Mouse (Mus musculus): ENCODE results near the gene Dlat. TPM values are rescaled to one million over a fixed set of nuclear protein-coding genes. Genes with fewer than 3 reads are reported as not detected.

The Dlat gene
- polyA plus RNA-seq, 2 experiments = 30.4 to 57.3 TPM

- H3K36me3 ChIP-seq (ENCODE audit: control insufficient read depth, insufficient read depth, low read length) = peaks cover 36% of the 10 kb centered on the region
- H3K9me3 ChIP-seq (ENCODE audit: control insufficient read depth, low read length) = no peaks in the 10 kb centered on the region
- peak overlapping the region; percentile 74 for H3K4me2 ChIP-seq (replicated peaks; ENCODE audit: low read depth, low read length, severe bottlenecking)
- H3K9ac ChIP-seq (ENCODE audit: low read depth, low read length, severe bottlenecking) = peak overlapping the region; percentile 87
- no peak for DNase-seq (ENCODE audit: low spot score)
- ATAC-seq (ENCODE audit: low FRiP score, low read depth) = no peak
- 38% methylated on average over 11 of the region's 11 CpGs for WGBS
- H3K27me3 ChIP-seq (ENCODE audit: control insufficient read depth, insufficient read depth, low read length) = no peaks in the 10 kb centered on the region
- TF ChIP-seq POLR2A (IDR thresholded peaks at IDR 0.05; ENCODE audit: borderline replicate concordance, extremely low read depth, insufficient read depth, insufficient read length) = no peak
- peak overlapping the region; percentile 67 for H3K4me3 ChIP-seq (replicated peaks; ENCODE audit: low read length)
- peaks cover 8% of the 10 kb centered on the region for H3K4me1 ChIP-seq (ENCODE audit: control insufficient read depth, insufficient read depth, low read length)
- H3K27ac ChIP-seq (replicated peaks; ENCODE audit: low read depth, low read length) = no peak overlapping the region
These were observed 43.4 kb downstream of the Dlat start for GRCm38 (mm10) chr9:50616161-50616560.

- H3K4me1 ChIP-seq (ENCODE audit: control insufficient read depth, insufficient read depth, low read length) = peaks cover 8% of the 10 kb centered on the region
- whole genome bisulfite sequencing = 81% methylated on average over 4 of the region's 4 CpGs
- H3K36me3 ChIP-seq (ENCODE audit: control insufficient read depth, insufficient read depth, low read length) = peaks cover 73% of the 10 kb centered on the region
These were observed 47.5 kb downstream of the Dlat start for GRCm38 (mm10) chr9:50612115-50612514.

GRCm38 (mm10) chr9:50604338-50604737 lies 55.2 kb downstream of the Dlat start:
- Histone ChIP-seq H3K36me3 (ENCODE audit: control insufficient read depth, insufficient read depth, low read length) (peaks cover 42% of the 10 kb centered on the region), H3K9me3 (ENCODE audit: control insufficient read depth, low read length) (no peaks in the 10 kb centered on the region), H3K27me3 (ENCODE audit: control insufficient read depth, insufficient read depth, low read length) (no peaks in the 10 kb centered on the region), H3K4me3 (replicated peaks; ENCODE audit: low read length) (peak overlapping the region; percentile 83), H3K9ac (ENCODE audit: low read depth, low read length, severe bottlenecking) (peak overlapping the region; percentile 77), H3K4me1 (ENCODE audit: control insufficient read depth, insufficient read depth, low read length) (peaks cover 18% of the 10 kb centered on the region), H3K27ac (replicated peaks; ENCODE audit: low read depth, low read length) (peak overlapping the region; percentile 70; the same call in 1 of the 2 replicates), H3K4me2 (replicated peaks; ENCODE audit: low read depth, low read length, severe bottlenecking) (peak overlapping the region; percentile 70)
- 3% methylated on average over 6 of the region's 6 CpGs for WGBS
- ATAC-seq (ENCODE audit: low FRiP score, low read depth) = no peak
- TF ChIP-seq POLR2A (IDR thresholded peaks at IDR 0.05; ENCODE audit: borderline replicate concordance, extremely low read depth, insufficient read depth, insufficient read length) = no peak
- no peak for DNase-seq (ENCODE audit: low spot score)

More at GRCm38 (mm10) chr9:50612115-50612514, 47.5 kb downstream of the Dlat start:
- no peak overlapping the region for H3K4me3 ChIP-seq (replicated peaks; ENCODE audit: low read length)
- DNase-seq (ENCODE audit: low spot score) (no peak), ATAC-seq (ENCODE audit: low FRiP score, low read depth) (no peak)
- H3K4me2 ChIP-seq (replicated peaks; ENCODE audit: low read depth, low read length, severe bottlenecking) = no peak overlapping the region
- no peak overlapping the region for H3K9ac ChIP-seq (ENCODE audit: low read depth, low read length, severe bottlenecking)
- H3K9me3 ChIP-seq (ENCODE audit: control insufficient read depth, low read length) = no peaks in the 10 kb centered on the region
- H3K27ac ChIP-seq (replicated peaks; ENCODE audit: low read depth, low read length) = no peak overlapping the region
- H3K27me3 ChIP-seq (ENCODE audit: control insufficient read depth, insufficient read depth, low read length) = no peaks in the 10 kb centered on the region
- TF ChIP-seq POLR2A (IDR thresholded peaks at IDR 0.05; ENCODE audit: borderline replicate concordance, extremely low read depth, insufficient read depth, insufficient read length) = no peak

GRCm38 (mm10) chr9:50603998-50604324 lies 55.6 kb downstream of the Dlat start:
- ATAC-seq (ENCODE audit: low FRiP score, low read depth) (peak; percentile 85), DNase-seq (ENCODE audit: low spot score) (no peak)
- peak overlapping the region; percentile 70 for H3K27ac ChIP-seq (replicated peaks; ENCODE audit: low read depth, low read length)
- H3K36me3 ChIP-seq (ENCODE audit: control insufficient read depth, insufficient read depth, low read length) = peaks cover 42% of the 10 kb centered on the region
- H3K4me2 ChIP-seq (replicated peaks; ENCODE audit: low read depth, low read length, severe bottlenecking) = peak overlapping the region; percentile 70
- peaks cover 18% of the 10 kb centered on the region for H3K4me1 ChIP-seq (ENCODE audit: control insufficient read depth, insufficient read depth, low read length)
- 0% methylated on average over 24 of the region's 24 CpGs for WGBS
- H3K9ac ChIP-seq (ENCODE audit: low read depth, low read length, severe bottlenecking) = peak overlapping the region; percentile 77
- H3K27me3 ChIP-seq (ENCODE audit: control insufficient read depth, insufficient read depth, low read length) = no peaks in the 10 kb centered on the region
- peak overlapping the region; percentile 83 for H3K4me3 ChIP-seq (replicated peaks; ENCODE audit: low read length)
- no peaks in the 10 kb centered on the region for H3K9me3 ChIP-seq (ENCODE audit: control insufficient read depth, low read length)
- TF ChIP-seq POLR2A (IDR thresholded peaks at IDR 0.05; ENCODE audit: borderline replicate concordance, extremely low read depth, insufficient read depth, insufficient read length) = no peak

GRCm38 (mm10) chr9:50603189-50603997 lies 56.2 kb downstream of the Dlat start, which contains the start of the genes Sdhd and Timm8b:
TSS of gene Sdhd (minus strand) at chr9:50603812.
TSS of gene Timm8b (plus strand) at chr9:50603910.
- peaks cover 18% of the 10 kb centered on the region for H3K4me1 ChIP-seq (ENCODE audit: control insufficient read depth, insufficient read depth, low read length)
- TF ChIP-seq POLR2A (IDR thresholded peaks at IDR 0.05; ENCODE audit: borderline replicate concordance, extremely low read depth, insufficient read depth, insufficient read length) = peak; percentile 94; the same call in 1 of the 2 replicates
- DNase-seq (ENCODE audit: low spot score) (peak; percentile 97), ATAC-seq (ENCODE audit: low FRiP score, low read depth) (peak; percentile 97)
- H3K9ac ChIP-seq (ENCODE audit: low read depth, low read length, severe bottlenecking) = peak within 1 kb of the TSS; percentile 82
- WGBS = 1% methylated on average over 48 of the region's 48 CpGs
- H3K4me2 ChIP-seq (replicated peaks; ENCODE audit: low read depth, low read length, severe bottlenecking) = peak within 1 kb of the TSS; percentile 70
- H3K9me3 ChIP-seq (ENCODE audit: control insufficient read depth, low read length) = no peaks in the 10 kb centered on the region
- peak within 1 kb of the TSS; percentile 83 for H3K4me3 ChIP-seq (replicated peaks; ENCODE audit: low read length)
- H3K27me3 ChIP-seq (ENCODE audit: control insufficient read depth, insufficient read depth, low read length) = no peaks in the 10 kb centered on the region
- H3K27ac ChIP-seq (replicated peaks; ENCODE audit: low read depth, low read length) = peak within 1 kb of the TSS; percentile 70
- peaks cover 44% of the 10 kb centered on the region for H3K36me3 ChIP-seq (ENCODE audit: control insufficient read depth, insufficient read depth, low read length)
